In genomic region chr9:120080546-120081108, GRCm38 (mm10) we compare ENCODE assay signal across 13 mouse cellular contexts. TPM values are rescaled to one million over a fixed set of nuclear protein-coding genes. Genes with fewer than 3 reads are reported as not detected.
DNase-seq lines count a peak whose midpoint lies in the region; ATAC-seq lines count a peak whose summit lies in the region.
"Had no signal": no experiment of that assay in that cellular context is flagged by ENCODE, and none has a peak within 500 bp of the region (broad histone marks: within the 10 kb centered on the region; RNA-seq: fewer than 3 reads in every experiment).

No protein-coding gene starts in this region.

- WGBS in forebrain, embryonic 14.5 days, result 85% methylated on average over 8 of the region's 8 CpGs
- WGBS in forebrain, embryonic 15.5 days, result 86% methylated on average over 8 of the region's 8 CpGs

- DNase-seq in forebrain, embryonic 14.5 days (ENCODE audit: low spot score), result peak; percentile 44
- DNase-seq in left cerebral cortex, adult 18-20 months (ENCODE audit: low spot score in 2 of 2), result peak; percentile 40 to 48
- no peak for DNase-seq in left cerebral cortex, postnatal 4 days
- DNase-seq in ES-CJ7 (ENCODE audit: low read depth, low spot score), result peak; percentile 49
- peak; percentile 32 for DNase-seq in left cerebral cortex, postnatal 36 days (ENCODE audit: low spot score in 2 of 2)
- no peak for DNase-seq in cerebellum, postnatal 25 days
- no peak for DNase-seq in adrenal gland, postnatal 4 days (ENCODE audit: low spot score in 2 of 2)
- DNase-seq: adrenal gland, adult 8-10 months; kidney, adult 2 months had no signal

- no peak for ATAC-seq in forebrain, embryonic 14.5 days
- no peak for ATAC-seq in forebrain, embryonic 15.5 days (replicated peaks)

- no peak overlapping the region for H3K9ac ChIP-seq in forebrain, embryonic 14.5 days (ENCODE audit: low read length)
- H3K9ac ChIP-seq in forebrain, embryonic 15.5 days (replicated peaks), result no peak overlapping the region
- H3K9ac ChIP-seq: limb, embryonic 15.5 days had no signal

- H3K4me3 ChIP-seq in forebrain, embryonic 14.5 days (ENCODE audit: low read depth, low read length), result no peak overlapping the region
- H3K4me3 ChIP-seq in forebrain, embryonic 15.5 days, result no peak overlapping the region
- H3K4me3 ChIP-seq: limb, embryonic 15.5 days had no signal

- intact Hi-C loops in left cerebral cortex, postnatal 4 days (cut with DNase I), result no loop called here
- intact Hi-C loops in left cerebral cortex, postnatal 36 days (cut with DNase I), result no loop called here

- H3K9me3 ChIP-seq in forebrain, embryonic 14.5 days (replicated peaks; ENCODE audit: control insufficient read depth, low read length), result no peaks in the 10 kb centered on the region
- H3K9me3 ChIP-seq in forebrain, embryonic 15.5 days, result no peaks in the 10 kb centered on the region
- H3K9me3 ChIP-seq: limb, embryonic 15.5 days had no signal

- no peaks in the 10 kb centered on the region for H3K27me3 ChIP-seq in forebrain, embryonic 14.5 days (replicated peaks; ENCODE audit: control insufficient read depth, insufficient read depth, low read length)
- H3K27me3 ChIP-seq in forebrain, embryonic 15.5 days, result no peaks in the 10 kb centered on the region
- H3K27me3 ChIP-seq: limb, embryonic 15.5 days had no signal

- no peak overlapping the region for H3K4me2 ChIP-seq in forebrain, embryonic 14.5 days (ENCODE audit: low read length)
- H3K4me2 ChIP-seq in forebrain, embryonic 15.5 days (replicated peaks), result no peak overlapping the region
- H3K4me2 ChIP-seq: limb, embryonic 15.5 days had no signal

- no peaks in the 10 kb centered on the region for H3K4me1 ChIP-seq in forebrain, embryonic 14.5 days (ENCODE audit: control insufficient read depth, insufficient read depth, low read length)
- 0 out of 2 replicates have a peak, but pooled peaks cover 2% of the 10 kb centered on the region for H3K4me1 ChIP-seq in forebrain, embryonic 15.5 days
- H3K4me1 ChIP-seq: limb, embryonic 15.5 days had no signal

- no peak overlapping the region for H3K27ac ChIP-seq in forebrain, embryonic 14.5 days (ENCODE audit: low read depth, low read length)
- H3K27ac ChIP-seq in forebrain, embryonic 15.5 days (replicated peaks), result no peak overlapping the region
- H3K27ac ChIP-seq: limb, embryonic 15.5 days had no signal

- H3K36me3 ChIP-seq in forebrain, embryonic 14.5 days (ENCODE audit: control insufficient read depth, insufficient read depth, low read length), result no peaks in the 10 kb centered on the region
- H3K36me3 ChIP-seq in forebrain, embryonic 15.5 days, result no peaks in the 10 kb centered on the region
- H3K36me3 ChIP-seq: limb, embryonic 15.5 days had no signal

RNA-seq across cellular contexts. Expression of gene Cx3cr1, which starts 10.9 kb away (rescaled TPM):
- 2.5 and 3.9 TPM in 2 replicates for polyA plus RNA-seq in forebrain, embryonic 14.5 days (2014; fragmentation: Nextera tagmentation; extraction: Ambion mirVana)
- 6.6 and 6.9 TPM in 2 replicates for polyA plus RNA-seq in forebrain, embryonic 15.5 days (2015; fragmentation: Nextera tagmentation; extraction: Ambion mirVana)
- total RNA-seq in left cerebral cortex, adult 18-20 months (2021), result 10 to 100 TPM; 26.6 to 28.4 TPM
- 10 to 100 TPM in 1 of 2 experiments, 1 to 10 TPM in 1; 9.7 to 11.2 TPM for total RNA-seq in left cerebral cortex, postnatal 4 days (2021)
- total RNA-seq in left cerebral cortex, postnatal 36 days (2021), result 10 to 100 TPM; 30.9 to 32.8 TPM
- 1 to 10 TPM; 7.2 TPM for total RNA-seq in adrenal gland, postnatal 4 days (2021)

RNA-seq across cellular contexts. Expression of gene Ccr8, which starts 11.3 kb away (rescaled TPM):
- polyA plus RNA-seq in forebrain, embryonic 14.5 days (2014; fragmentation: Nextera tagmentation; extraction: Ambion mirVana), result not detected in 2 replicates
- polyA plus RNA-seq in forebrain, embryonic 15.5 days (2015; fragmentation: Nextera tagmentation; extraction: Ambion mirVana), result not detected in 2 replicates
- not detected for total RNA-seq in left cerebral cortex, adult 18-20 months (2021)
- not detected for total RNA-seq in left cerebral cortex, postnatal 4 days (2021)
- total RNA-seq in left cerebral cortex, postnatal 36 days (2021), result not detected
- total RNA-seq in adrenal gland, postnatal 4 days (2021), result not detected
- total RNA-seq: adrenal gland, adult 8-10 months had no signal
- polyA plus RNA-seq: C2C12; neural tube, embryonic 14.5 days had no signal

RNA-seq across cellular contexts. Expression of gene Slc25a38, which starts 29.5 kb away (rescaled TPM):
- polyA plus RNA-seq in forebrain, embryonic 14.5 days (2014; fragmentation: Nextera tagmentation; extraction: Ambion mirVana), result 38.6 and 42.4 TPM in 2 replicates
- polyA plus RNA-seq in forebrain, embryonic 15.5 days (2015; fragmentation: Nextera tagmentation; extraction: Ambion mirVana), result 37.4 and 37.9 TPM in 2 replicates
- total RNA-seq in left cerebral cortex, adult 18-20 months (2021), result 10 to 100 TPM; 26.0 to 26.5 TPM
- 10 to 100 TPM; 24.7 to 27.1 TPM for total RNA-seq in left cerebral cortex, postnatal 4 days (2021)
- 10 to 100 TPM; 27.0 to 28.9 TPM for total RNA-seq in left cerebral cortex, postnatal 36 days (2021)
- 10 to 100 TPM; 22.4 to 25.0 TPM for total RNA-seq in adrenal gland, postnatal 4 days (2021)

RNA-seq across cellular contexts. Expression of gene Rpsa, which starts 46.9 kb away (rescaled TPM):
- polyA plus RNA-seq in forebrain, embryonic 14.5 days (2014; fragmentation: Nextera tagmentation; extraction: Ambion mirVana), result 1,255 and 1,755 TPM in 2 replicates
- 997 and 1,035 TPM in 2 replicates for polyA plus RNA-seq in forebrain, embryonic 15.5 days (2015; fragmentation: Nextera tagmentation; extraction: Ambion mirVana)
- 100 to 1,000 TPM; 449 to 459 TPM for total RNA-seq in left cerebral cortex, adult 18-20 months (2021)
- 1,000 to 10,000 TPM in 1 of 2 experiments, 100 to 1,000 TPM in 1; 996 to 1,006 TPM for total RNA-seq in left cerebral cortex, postnatal 4 days (2021)
- total RNA-seq in left cerebral cortex, postnatal 36 days (2021), result 100 to 1,000 TPM; 361 to 417 TPM
- 1,000 to 10,000 TPM; 1,207 to 1,212 TPM for total RNA-seq in adrenal gland, postnatal 4 days (2021)

RNA-seq across cellular contexts. Expression of gene Xirp1, which starts 57.2 kb away (rescaled TPM):
- polyA plus RNA-seq in forebrain, embryonic 14.5 days (2014; fragmentation: Nextera tagmentation; extraction: Ambion mirVana), result not detected in 2 replicates
- not detected in 2 replicates for polyA plus RNA-seq in forebrain, embryonic 15.5 days (2015; fragmentation: Nextera tagmentation; extraction: Ambion mirVana)
- total RNA-seq in left cerebral cortex, adult 18-20 months (2021), result under 1 TPM; 0.07 to 0.12 TPM
- total RNA-seq in left cerebral cortex, postnatal 4 days (2021), result under 1 TPM in 1 of 2 experiments, not detected in 1; 0.06 TPM
- under 1 TPM in 1 of 2 experiments, not detected in 1; 0.15 TPM for total RNA-seq in left cerebral cortex, postnatal 36 days (2021)
- total RNA-seq in adrenal gland, postnatal 4 days (2021), result 1 to 10 TPM; 2.2 to 5.6 TPM

Comparison
In these comparisons a context has a peak if more than half of its experiments do, and no peak if none do; other contexts are left out.
1. DNase-seq: peak in forebrain, embryonic 14.5 days (single experiment), left cerebral cortex, adult 18-20 months (2 of 2), ES-CJ7 (single experiment) and left cerebral cortex, postnatal 36 days (2 of 2); none in left cerebral cortex, postnatal 4 days (single experiment), cerebellum, postnatal 25 days (0 of 2) and adrenal gland, postnatal 4 days (0 of 2).